Mouse (Mus musculus): ENCODE measurements around the gene Ptgr1. TPM values are rescaled to one million over a fixed set of nuclear protein-coding genes. Genes with fewer than 3 reads are reported as not detected.

Ptgr1 gene
- polyA plus RNA-seq, 1 experiment from 2014 or later, result 31.1 TPM

DNA sequence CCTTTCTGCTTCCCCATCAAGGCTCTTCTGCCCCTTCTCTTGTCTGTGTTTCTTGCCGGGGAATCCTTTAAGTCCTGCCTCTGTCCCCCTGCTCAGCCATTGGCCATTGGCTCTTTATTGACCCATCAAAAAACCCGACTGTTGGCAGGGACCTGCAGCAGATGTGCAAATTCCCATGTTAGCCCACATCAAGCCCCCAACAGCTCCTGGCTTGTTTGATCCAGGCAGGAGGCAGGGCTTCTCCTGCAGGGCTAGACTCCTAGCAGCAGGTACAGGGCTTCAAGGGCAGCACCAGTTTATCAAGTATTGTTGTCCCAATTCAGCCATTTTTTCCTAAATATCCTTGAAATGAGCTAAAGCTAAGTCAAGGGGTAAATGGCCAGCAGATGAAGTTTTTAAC, 60.8 kb downstream of the Ptgr1 start:
- Histone ChIP-seq H3K27me3 (replicated peaks; ENCODE audit: control insufficient read depth, insufficient read depth, low read length) (no peaks in the 10 kb centered on the region), H3K9ac (ENCODE audit: low read depth, low read length) (no peak overlapping the region), H3K27ac (ENCODE audit: low read depth, low read length) (no peak overlapping the region), H3K9me3 (ENCODE audit: control insufficient read depth) (no peaks in the 10 kb centered on the region), H3K4me1 (replicated peaks; ENCODE audit: control insufficient read depth, insufficient read depth, low read length) (no peaks in the 10 kb centered on the region), H3K36me3 (ENCODE audit: control insufficient read depth, insufficient read depth) (no peaks in the 10 kb centered on the region), H3K4me2 (replicated peaks; ENCODE audit: low read depth) (no peak overlapping the region), H3K4me3 (ENCODE audit: low read depth, low read length) (no peak overlapping the region)
- WGBS, result 21% methylated on average over 2 of the region's 2 CpGs
- TF ChIP-seq CTCF (IDR thresholded peaks at IDR 0.05; ENCODE audit: low read depth), result no peak
- no peak for ATAC-seq

DNA sequence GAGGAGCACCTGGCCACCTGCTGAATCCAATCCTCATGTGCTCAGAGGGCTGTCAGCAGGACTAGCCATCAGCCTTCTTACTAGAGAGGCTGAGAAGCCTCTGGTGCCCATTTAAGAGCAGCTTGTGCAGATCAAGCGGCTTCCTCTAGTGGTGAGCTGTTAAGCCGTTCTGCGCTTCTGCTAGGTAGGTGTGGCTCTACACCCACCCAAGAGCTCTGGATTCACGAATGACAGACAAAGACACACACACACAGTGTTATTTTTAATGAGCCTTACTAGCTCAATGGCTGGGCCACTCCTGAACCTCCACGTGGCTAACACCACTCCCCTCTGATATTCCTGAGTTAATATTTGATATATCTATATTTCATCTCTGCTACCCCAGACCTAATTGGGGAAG, 61.3 kb downstream of the Ptgr1 start:
- no peak for ATAC-seq

DNA sequence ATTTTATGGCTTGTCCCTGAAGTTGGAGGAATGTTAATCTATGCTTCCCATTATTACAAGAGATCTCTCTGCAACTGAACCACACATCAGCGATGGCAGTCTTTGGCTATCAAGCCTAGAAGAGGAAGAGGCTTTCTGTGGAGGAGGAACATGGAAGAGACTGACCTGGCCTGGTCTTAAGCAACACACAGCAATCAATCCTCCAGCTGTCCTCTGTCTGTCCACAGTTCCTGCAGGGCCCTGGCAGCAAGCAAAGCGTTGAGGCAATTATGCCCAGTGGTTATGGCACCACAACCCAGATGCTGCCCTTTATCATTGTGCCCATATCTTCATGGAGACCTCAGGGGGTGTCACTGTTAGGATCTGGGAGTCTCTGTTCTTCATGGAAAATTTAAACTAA, 63.0 kb downstream of the Ptgr1 start:
- no peaks in the 10 kb centered on the region for H3K27me3 ChIP-seq (replicated peaks; ENCODE audit: control insufficient read depth, insufficient read depth, low read length)
- H3K4me2 ChIP-seq (replicated peaks; ENCODE audit: low read depth), result no peak overlapping the region
- no peak overlapping the region for H3K9ac ChIP-seq (ENCODE audit: low read depth, low read length)
- no peak overlapping the region for H3K4me3 ChIP-seq (ENCODE audit: low read depth, low read length)
- no peaks in the 10 kb centered on the region for H3K9me3 ChIP-seq (ENCODE audit: control insufficient read depth)
- WGBS, result 67% methylated on average over 2 of the region's 2 CpGs
- TF ChIP-seq CTCF (IDR thresholded peaks at IDR 0.05; ENCODE audit: low read depth), result no peak
- ATAC-seq, result no peak
- H3K36me3 ChIP-seq (ENCODE audit: control insufficient read depth, insufficient read depth), result no peaks in the 10 kb centered on the region
- H3K27ac ChIP-seq (ENCODE audit: low read depth, low read length), result no peak overlapping the region
- H3K4me1 ChIP-seq (replicated peaks; ENCODE audit: control insufficient read depth, insufficient read depth, low read length), result no peaks in the 10 kb centered on the region

More for the DNA sequence above, 61.3 kb downstream of the Ptgr1 start:
- 16% methylated on average over 5 of the region's 5 CpGs for WGBS
- no peak for TF ChIP-seq CTCF (IDR thresholded peaks at IDR 0.05; ENCODE audit: low read depth)
- H3K36me3 ChIP-seq (ENCODE audit: control insufficient read depth, insufficient read depth), result no peaks in the 10 kb centered on the region
- no peaks in the 10 kb centered on the region for H3K27me3 ChIP-seq (replicated peaks; ENCODE audit: control insufficient read depth, insufficient read depth, low read length)
- no peak overlapping the region for H3K27ac ChIP-seq (ENCODE audit: low read depth, low read length)
- H3K9me3 ChIP-seq (ENCODE audit: control insufficient read depth), result no peaks in the 10 kb centered on the region
- no peak overlapping the region for H3K4me3 ChIP-seq (ENCODE audit: low read depth, low read length)
- H3K9ac ChIP-seq (ENCODE audit: low read depth, low read length), result no peak overlapping the region
- no peak overlapping the region for H3K4me2 ChIP-seq (replicated peaks; ENCODE audit: low read depth)
- H3K4me1 ChIP-seq (replicated peaks; ENCODE audit: control insufficient read depth, insufficient read depth, low read length), result no peaks in the 10 kb centered on the region

Other genes starting within 250 kb of the Ptgr1 start
- gene Olfr267, start 199.4 kb downstream of the Ptgr1 start, polyA plus RNA-seq (2015; fragmentation: Nextera tagmentation; extraction: Ambion mirVana), result 0.03 TPM in 1 of 2 replicates, not detected in the other
- 14.4 and 15.3 TPM in 2 replicates for gene Ecpas, start 74.4 kb downstream of the Ptgr1 start, polyA plus RNA-seq (2015; fragmentation: Nextera tagmentation; extraction: Ambion mirVana)
- gene Zkscan16, start 43.5 kb downstream of the Ptgr1 start, polyA plus RNA-seq (2015; fragmentation: Nextera tagmentation; extraction: Ambion mirVana), result 0.04 and 0.12 TPM in 2 replicates
- 13.0 and 13.1 TPM in 2 replicates for gene Dnajc25, start 7.9 kb upstream of the Ptgr1 start, polyA plus RNA-seq (2015; fragmentation: Nextera tagmentation; extraction: Ambion mirVana)
- gene Gm20503, start 16.1 kb upstream of the Ptgr1 start, polyA plus RNA-seq (2015; fragmentation: Nextera tagmentation; extraction: Ambion mirVana), result 18.6 and 24.2 TPM in 2 replicates
- 49.7 and 56.0 TPM in 2 replicates for gene Gng10, start 48.0 kb upstream of the Ptgr1 start, polyA plus RNA-seq (2015; fragmentation: Nextera tagmentation; extraction: Ambion mirVana)
- not detected in 2 replicates for gene AI481877, start 151.9 kb upstream of the Ptgr1 start, polyA plus RNA-seq (2015; fragmentation: Nextera tagmentation; extraction: Ambion mirVana)
- 20.3 and 25.3 TPM in 2 replicates for gene Ugcg, start 202.1 kb upstream of the Ptgr1 start, polyA plus RNA-seq (2015; fragmentation: Nextera tagmentation; extraction: Ambion mirVana)

Measured in intestine, postnatal 0 days (tissue).